9 mouse cellular contexts compared by ENCODE assay signal in the genomic region with DNA sequence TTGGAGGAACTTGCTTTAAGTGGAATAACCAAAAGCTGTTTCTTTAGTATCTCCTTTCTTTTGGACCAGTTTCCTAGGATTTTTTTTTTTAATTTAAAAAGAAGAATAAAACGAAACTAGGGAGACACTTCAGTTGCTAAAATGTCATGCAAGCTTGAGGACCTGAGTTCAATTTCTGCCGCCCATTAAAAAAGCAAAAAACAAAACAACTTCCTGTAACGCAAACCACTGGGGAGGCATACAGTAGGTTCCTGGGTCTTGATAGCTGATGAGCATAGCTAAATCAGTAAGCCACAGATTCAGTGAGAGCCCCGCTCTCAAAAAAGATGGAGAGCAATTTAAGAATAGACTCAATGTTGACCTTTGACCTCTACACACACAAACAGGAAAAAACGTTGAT. TPM values are rescaled to one million over a fixed set of nuclear protein-coding genes. Genes with fewer than 3 reads are reported as not detected.
A peak's percentile ranks its signal among the peaks of the same experiment; 100 is the strongest.
DNase-seq lines count a peak whose midpoint lies in the region; ATAC-seq and TF ChIP-seq lines count a peak whose summit lies in the region.
"Had no signal": no experiment of that assay in that cellular context is flagged by ENCODE, and none has a peak within 500 bp of the region (broad histone marks: within the 10 kb centered on the region; RNA-seq: fewer than 3 reads in every experiment).

No protein-coding gene starts in this region.

- no peaks in the 10 kb centered on the region for H3K9me3 ChIP-seq in heart, postnatal 0 days (replicated peaks; ENCODE audit: control insufficient read depth, low read length)
- H3K9me3 ChIP-seq in limb, embryonic 11.5 days (ENCODE audit: control insufficient read depth, low read length), result no peaks in the 10 kb centered on the region

- peaks cover 3% of the 10 kb centered on the region; the same call in 1 of the 2 replicates for H3K36me3 ChIP-seq in heart, postnatal 0 days (replicated peaks; ENCODE audit: control insufficient read depth, insufficient read depth, low read length)
- H3K36me3 ChIP-seq in thymus, adult 2 months (ENCODE audit: control insufficient read depth, insufficient read depth, low read length), result no peaks in the 10 kb centered on the region
- no peaks in the 10 kb centered on the region for H3K36me3 ChIP-seq in limb, embryonic 11.5 days (ENCODE audit: control insufficient read depth, insufficient read depth, low read length)

- no peaks in the 10 kb centered on the region for H3K27me3 ChIP-seq in heart, postnatal 0 days (ENCODE audit: control insufficient read depth, insufficient read depth, low read length)
- H3K27me3 ChIP-seq in thymus, adult 2 months (ENCODE audit: control insufficient read depth, insufficient read depth, low read length), result no peaks in the 10 kb centered on the region
- no peaks in the 10 kb centered on the region for H3K27me3 ChIP-seq in limb, embryonic 11.5 days (ENCODE audit: control insufficient read depth, insufficient read depth, low read length)

- H3K4me3 ChIP-seq in heart, postnatal 0 days (ENCODE audit: low read depth, low read length), result no peak overlapping the region
- H3K4me3 ChIP-seq in thymus, adult 2 months (ENCODE audit: control insufficient read depth, insufficient read depth, low read length), result peak overlapping the region; percentile 21; the same call in 1 of the 2 replicates
- no peak overlapping the region for H3K4me3 ChIP-seq in limb, embryonic 11.5 days (ENCODE audit: low read depth, low read length)

- 62% methylated on average over 5 of the region's 5 CpGs for WGBS in heart, postnatal 0 days
- 33% methylated on average over 5 of the region's 5 CpGs for WGBS in thymus, adult 2 months
- WGBS in limb, embryonic 11.5 days, result 70% methylated on average over 5 of the region's 5 CpGs

- no peak for TF ChIP-seq EP300 in heart, postnatal 0 days (IDR thresholded peaks at IDR 0.05; ENCODE audit: low read depth)

- no peak for DNase-seq in heart, postnatal 0 days (ENCODE audit: low spot score)
- no peak for DNase-seq in heart, adult 9 months (ENCODE audit: low spot score in 2 of 2)
- no peak for DNase-seq in thymus, adult 2 months
- DNase-seq in thymus, postnatal 14 days, result no peak
- DNase-seq in limb, embryonic 11.5 days (ENCODE audit: low spot score), result no peak
- DNase-seq in adrenal gland, adult 18-20 months (ENCODE audit: low spot score in 2 of 2), result no peak
- no peak for DNase-seq in layer of hippocampus, adult 18-20 months (ENCODE audit: low spot score in 2 of 2)
- no peak for DNase-seq in right cerebral cortex, postnatal 36 days (ENCODE audit: low spot score in 2 of 2)
- DNase-seq: gastrocnemius, postnatal 25 days had no signal

- H3K4me1 ChIP-seq in heart, postnatal 0 days (ENCODE audit: control insufficient read depth, insufficient read depth), result peaks cover 21% of the 10 kb centered on the region
- peaks cover 53% of the 10 kb centered on the region for H3K4me1 ChIP-seq in thymus, adult 2 months (replicated peaks; ENCODE audit: control insufficient read depth, insufficient read depth, low read length)
- H3K4me1 ChIP-seq in limb, embryonic 11.5 days (ENCODE audit: control insufficient read depth, insufficient read depth, low read length), result peaks cover 9% of the 10 kb centered on the region

- no peak for TF ChIP-seq POLR2A in thymus, adult 2 months (IDR thresholded peaks at IDR 0.05; ENCODE audit: control insufficient read depth, extremely low read depth, insufficient read depth, low read length, poor library complexity)

- TF ChIP-seq CTCF in heart, postnatal 0 days (IDR thresholded peaks at IDR 0.05; ENCODE audit: low read depth), result no peak
- TF ChIP-seq CTCF in thymus, adult 2 months (IDR thresholded peaks at IDR 0.05; ENCODE audit: borderline replicate concordance, control insufficient read depth, extremely low read depth, insufficient read depth, low read length, poor library complexity), result no peak

- H3K9ac ChIP-seq in heart, postnatal 0 days (replicated peaks; ENCODE audit: low read depth, low read length), result no peak overlapping the region
- H3K9ac ChIP-seq in limb, embryonic 11.5 days (ENCODE audit: low read length), result no peak overlapping the region; the same call in 1 of the 2 replicates

- peak overlapping the region; percentile 48 for H3K4me2 ChIP-seq in heart, postnatal 0 days (ENCODE audit: low read depth, low read length)
- H3K4me2 ChIP-seq in limb, embryonic 11.5 days (ENCODE audit: low read depth, severe bottlenecking), result no peak overlapping the region; the same call in 1 of the 2 replicates

- H3K27ac ChIP-seq in heart, postnatal 0 days (ENCODE audit: low read depth), result peak overlapping the region; percentile 77
- H3K27ac ChIP-seq in thymus, adult 2 months (ENCODE audit: control insufficient read depth, insufficient read depth, low read length), result peak overlapping the region; percentile 61
- peak overlapping the region; percentile 81; the same call in 1 of the 2 replicates for H3K27ac ChIP-seq in limb, embryonic 11.5 days (replicated peaks; ENCODE audit: low read depth, low read length)

- ATAC-seq in heart, postnatal 0 days (ENCODE audit: insufficient read depth, low read depth), result no peak
- ATAC-seq in limb, embryonic 11.5 days (ENCODE audit: insufficient number of reproducible peaks, low FRiP score, low TSS enrichment, low read depth), result no peak

RNA-seq across cellular contexts. Expression of a gene that starts 2.8 kb away (rescaled TPM):
- total RNA-seq in heart, postnatal 0 days (2014; rRNA removed; ENCODE audit: low replicate concordance), result 38.6 and 54.3 TPM in 2 replicates
- 25.8 and 30.0 TPM in 2 replicates for polyA plus RNA-seq in heart, postnatal 0 days (2015; fragmentation: Nextera tagmentation; extraction: Ambion mirVana)
- polyA plus RNA-seq in thymus, adult 2 months (2012; rRNA removed), result 123 and 125 TPM in 2 replicates
- polyA plus RNA-seq in limb, embryonic 11.5 days (2014; fragmentation: Nextera tagmentation; extraction: Ambion mirVana), result 38.1 and 40.8 TPM in 2 replicates
- total RNA-seq in adrenal gland, adult 18-20 months (2021), result 10 to 100 TPM; 30.0 to 47.2 TPM
- total RNA-seq in layer of hippocampus, adult 18-20 months (2021), result 10 to 100 TPM; 54.3 to 63.1 TPM

RNA-seq across cellular contexts. Expression of a gene that starts 12.1 kb away (rescaled TPM):
- total RNA-seq in heart, postnatal 0 days (2014; rRNA removed; ENCODE audit: low replicate concordance), result 31.2 and 34.8 TPM in 2 replicates
- polyA plus RNA-seq in heart, postnatal 0 days (2015; fragmentation: Nextera tagmentation; extraction: Ambion mirVana), result 18.1 and 20.2 TPM in 2 replicates
- 22.7 and 25.5 TPM in 2 replicates for polyA plus RNA-seq in thymus, adult 2 months (2012; rRNA removed)
- polyA plus RNA-seq in limb, embryonic 11.5 days (2014; fragmentation: Nextera tagmentation; extraction: Ambion mirVana), result 14.3 and 18.2 TPM in 2 replicates
- total RNA-seq in adrenal gland, adult 18-20 months (2021), result 1 to 10 TPM; 6.3 to 7.7 TPM
- 10 to 100 TPM; 14.5 to 18.4 TPM for total RNA-seq in layer of hippocampus, adult 18-20 months (2021)

RNA-seq across cellular contexts. Expression of a gene that starts 12.3 kb away (rescaled TPM):
- 0.08 and 0.58 TPM in 2 replicates for total RNA-seq in heart, postnatal 0 days (2014; rRNA removed; ENCODE audit: low replicate concordance)
- 0.74 and 0.78 TPM in 2 replicates for polyA plus RNA-seq in heart, postnatal 0 days (2015; fragmentation: Nextera tagmentation; extraction: Ambion mirVana)
- polyA plus RNA-seq in thymus, adult 2 months (2012; rRNA removed), result 15.8 and 16.6 TPM in 2 replicates
- 2.4 and 2.5 TPM in 2 replicates for polyA plus RNA-seq in limb, embryonic 11.5 days (2014; fragmentation: Nextera tagmentation; extraction: Ambion mirVana)
- 1 to 10 TPM; 1.3 TPM for total RNA-seq in adrenal gland, adult 18-20 months (2021)
- total RNA-seq in layer of hippocampus, adult 18-20 months (2021), result 1 to 10 TPM; 1.4 to 1.9 TPM

RNA-seq across cellular contexts. Expression of a gene that starts 19.0 kb away (rescaled TPM):
- total RNA-seq in heart, postnatal 0 days (2014; rRNA removed; ENCODE audit: low replicate concordance), result 34.1 and 58.2 TPM in 2 replicates
- 59.7 and 61.4 TPM in 2 replicates for polyA plus RNA-seq in heart, postnatal 0 days (2015; fragmentation: Nextera tagmentation; extraction: Ambion mirVana)
- polyA plus RNA-seq in thymus, adult 2 months (2012; rRNA removed), result 69.3 and 70.8 TPM in 2 replicates
- polyA plus RNA-seq in limb, embryonic 11.5 days (2014; fragmentation: Nextera tagmentation; extraction: Ambion mirVana), result 180 and 181 TPM in 2 replicates
- total RNA-seq in adrenal gland, adult 18-20 months (2021), result 10 to 100 TPM; 53.3 to 68.6 TPM
- 10 to 100 TPM; 41.5 to 46.1 TPM for total RNA-seq in layer of hippocampus, adult 18-20 months (2021)

RNA-seq across cellular contexts. Expression of a gene that starts 31.9 kb away (rescaled TPM):
- 136 and 225 TPM in 2 replicates for total RNA-seq in heart, postnatal 0 days (2014; rRNA removed; ENCODE audit: low replicate concordance)
- polyA plus RNA-seq in heart, postnatal 0 days (2015; fragmentation: Nextera tagmentation; extraction: Ambion mirVana), result 156 and 159 TPM in 2 replicates
- polyA plus RNA-seq in thymus, adult 2 months (2012; rRNA removed), result 533 and 863 TPM in 2 replicates
- 796 and 869 TPM in 2 replicates for polyA plus RNA-seq in limb, embryonic 11.5 days (2014; fragmentation: Nextera tagmentation; extraction: Ambion mirVana)
- 100 to 1,000 TPM; 254 to 336 TPM for total RNA-seq in adrenal gland, adult 18-20 months (2021)
- 100 to 1,000 TPM; 149 to 157 TPM for total RNA-seq in layer of hippocampus, adult 18-20 months (2021)
